Mouse (Mus musculus): ENCODE measurements around the gene Myo1d. TPM values are rescaled to one million over a fixed set of nuclear protein-coding genes. Genes with fewer than 3 reads are reported as not detected.

Gene Myo1d
- total and polyA plus RNA-seq, 3 experiments, result 15.9 to 81.1 (median 41.7) TPM

DNA sequence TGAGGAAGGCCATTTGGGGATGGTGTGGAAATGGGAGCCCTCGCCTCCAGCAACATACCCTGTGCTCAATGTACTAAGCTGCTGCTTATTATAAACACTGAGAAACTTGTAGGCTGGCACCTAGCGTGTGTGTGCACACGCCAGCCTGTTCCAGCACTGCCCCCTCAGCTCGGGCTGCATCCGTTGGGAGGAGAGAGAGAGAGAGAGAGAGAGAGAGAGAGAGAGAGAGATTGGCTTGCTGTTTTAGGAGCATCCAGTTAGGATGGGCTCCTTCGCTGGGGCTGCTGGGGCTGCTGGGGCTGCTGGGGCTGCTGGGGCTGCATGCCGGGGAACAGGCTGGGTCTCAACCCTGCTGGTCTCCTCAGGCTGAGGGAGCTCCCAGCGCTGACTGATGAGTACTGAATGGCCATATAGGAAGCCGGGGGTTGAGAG, 294.7 kb downstream of the Myo1d start:
- Histone ChIP-seq H3K9me3 (replicated peaks; ENCODE audit: insufficient read depth, low read length) (no peaks in the 10 kb centered on the region), H3K4me1 (ENCODE audit: control insufficient read depth in 1 of 2, insufficient read depth in 2 of 2, low read length in 2 of 2) (no peaks in the 10 kb centered on the region), H3K27me3 (ENCODE audit: control insufficient read depth in 1 of 2, insufficient read depth in 2 of 2, low read length in 2 of 2) (no peaks in the 10 kb centered on the region), H3K4me3 (ENCODE audit: control insufficient read depth in 1 of 2, insufficient read depth in 1 of 2, low read depth in 2 of 2, low read length in 2 of 2) (no peak overlapping the region), H3K9ac (ENCODE audit: control insufficient read depth, low read depth, low read length, poor library complexity, severe bottlenecking) (no peak overlapping the region), H3K36me3 (ENCODE audit: control insufficient read depth in 1 of 2, insufficient read depth in 2 of 2, low read length in 2 of 2) (no peaks in the 10 kb centered on the region), H3K27ac (ENCODE audit: control insufficient read depth, low read depth, low read length) (no peak overlapping the region), H3K79me2 (ENCODE audit: control insufficient read depth, insufficient read depth, low read length, poor library complexity) (no peaks in the 10 kb centered on the region)
- TF ChIP-seq E2F4 (IDR thresholded peaks at IDR 0.05; ENCODE audit: borderline replicate concordance, low read depth, low read length) (no peak), MAFK (IDR thresholded peaks at IDR 0.05; ENCODE audit: borderline replicate concordance, low read depth, low read length) (no peak), ZMIZ1 (IDR thresholded peaks at IDR 0.05; ENCODE audit: low read depth, low read length) (no peak), CHD2 (IDR thresholded peaks at IDR 0.05; ENCODE audit: low read length) (no peak)
- DNase-seq (ENCODE audit: low read depth, low spot score), result no peak

DNA sequence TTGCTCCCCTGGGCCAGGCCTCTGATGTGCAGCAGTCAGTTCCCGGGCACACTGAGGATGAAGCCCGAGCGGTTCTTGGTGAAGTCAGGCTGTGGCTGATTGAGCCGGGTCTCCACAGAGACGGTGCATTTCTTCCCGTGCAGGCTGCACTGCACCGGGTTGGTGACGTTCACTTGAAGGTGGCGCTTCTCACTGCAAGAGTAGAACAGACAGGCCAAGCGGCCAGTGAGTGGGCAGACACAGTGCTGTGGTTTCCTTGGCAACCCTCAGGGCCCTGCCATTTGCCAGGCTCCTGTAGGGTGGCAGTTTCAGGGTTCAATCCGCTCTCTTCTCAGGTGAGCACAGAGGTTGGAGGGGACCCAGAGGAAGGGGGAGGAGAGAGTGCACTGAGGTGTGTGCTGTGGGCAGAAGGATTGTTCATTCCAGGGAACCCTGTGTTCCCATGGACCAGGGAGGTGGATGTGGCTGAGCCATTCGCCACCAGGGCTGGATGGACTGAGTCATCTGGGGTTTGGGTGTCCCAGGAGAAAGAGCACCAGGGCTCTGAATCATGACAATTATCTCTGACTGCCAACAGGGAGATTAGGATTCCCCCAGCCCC, 295.5 kb downstream of the Myo1d start:
- no peak for TF ChIP-seq SIN3A (IDR thresholded peaks at IDR 0.05; ENCODE audit: low read length)
- TF ChIP-seq ELF1 (IDR thresholded peaks at IDR 0.05; ENCODE audit: low read depth, low read length), result no peak
- no peak for TF ChIP-seq UBTF (IDR thresholded peaks at IDR 0.05; ENCODE audit: borderline replicate concordance, insufficient read depth, low read depth, low read length)
- TF ChIP-seq TAL1 (IDR thresholded peaks at IDR 0.05; ENCODE audit: low read length), result no peak
- TF ChIP-seq TCF12 (IDR thresholded peaks at IDR 0.05; ENCODE audit: low read depth, low read length), result no peak
- no peaks in the 10 kb centered on the region for H3K9me3 ChIP-seq (replicated peaks; ENCODE audit: insufficient read depth, low read length)
- H3K27ac ChIP-seq (ENCODE audit: control insufficient read depth, low read depth, low read length), result no peak overlapping the region
- H3K4me3 ChIP-seq (ENCODE audit: control insufficient read depth in 1 of 2, insufficient read depth in 1 of 2, low read depth in 2 of 2, low read length in 2 of 2), result no peak overlapping the region
- H3K79me2 ChIP-seq (ENCODE audit: control insufficient read depth, insufficient read depth, low read length, poor library complexity), result no peaks in the 10 kb centered on the region
- no peak overlapping the region for H3K9ac ChIP-seq (ENCODE audit: control insufficient read depth, low read depth, low read length, poor library complexity, severe bottlenecking)
- H3K4me1 ChIP-seq (ENCODE audit: control insufficient read depth in 1 of 2, insufficient read depth in 2 of 2, low read length in 2 of 2), result peaks cover 0 to 2% of the 10 kb centered on the region in 2 experiments; a peak in 1 of 4 replicates
- no peaks in the 10 kb centered on the region for H3K27me3 ChIP-seq (ENCODE audit: control insufficient read depth in 1 of 2, insufficient read depth in 2 of 2, low read length in 2 of 2)
- no peak for DNase-seq (ENCODE audit: low read depth, low spot score)
- H3K36me3 ChIP-seq (ENCODE audit: control insufficient read depth in 1 of 2, insufficient read depth in 2 of 2, low read length in 2 of 2), result peaks cover 0 to 1% of the 10 kb centered on the region in 2 experiments; a peak in 1 of 4 replicates

DNA sequence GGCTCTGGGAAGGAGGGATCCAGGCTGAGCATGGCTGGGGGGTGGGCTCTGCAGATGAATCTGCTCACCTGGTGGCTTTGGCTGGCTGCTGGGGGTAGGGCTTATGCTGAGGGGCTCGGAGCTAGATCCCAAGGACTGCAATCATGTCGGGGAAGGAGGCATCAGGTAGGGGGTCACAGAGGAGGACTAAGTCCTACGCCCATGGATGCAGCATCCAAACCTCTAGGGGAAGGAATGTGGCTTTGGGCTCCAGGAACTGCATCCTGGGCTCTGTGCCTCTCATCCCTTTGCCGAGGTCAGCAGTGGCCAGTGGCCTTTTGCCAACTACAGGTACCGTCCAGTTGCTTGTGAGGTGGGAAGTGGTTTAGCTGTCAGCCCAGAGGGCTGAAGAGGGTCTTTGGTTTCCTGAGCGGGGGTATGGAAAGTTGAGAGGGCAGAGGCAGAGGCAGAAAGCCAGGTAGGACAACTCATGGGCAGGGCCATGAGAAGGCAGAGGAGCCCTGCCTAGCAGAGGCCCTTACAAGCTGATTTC, 296.2 kb downstream of the Myo1d start:
- Histone ChIP-seq H3K27ac (ENCODE audit: control insufficient read depth, low read depth, low read length) (no peak overlapping the region), H3K27me3 (ENCODE audit: control insufficient read depth in 1 of 2, insufficient read depth in 2 of 2, low read length in 2 of 2) (no peaks in the 10 kb centered on the region), H3K4me3 (ENCODE audit: control insufficient read depth in 1 of 2, insufficient read depth in 1 of 2, low read depth in 2 of 2, low read length in 2 of 2) (no peak overlapping the region), H3K79me2 (ENCODE audit: control insufficient read depth, insufficient read depth, low read length, poor library complexity) (no peaks in the 10 kb centered on the region), H3K36me3 (ENCODE audit: control insufficient read depth in 1 of 2, insufficient read depth in 2 of 2, low read length in 2 of 2) (peaks cover 0 to 2% of the 10 kb centered on the region in 2 experiments; a peak in 1 of 4 replicates), H3K9me3 (replicated peaks; ENCODE audit: insufficient read depth, low read length) (no peaks in the 10 kb centered on the region), H3K9ac (ENCODE audit: control insufficient read depth, low read depth, low read length, poor library complexity, severe bottlenecking) (no peak overlapping the region), H3K4me1 (ENCODE audit: control insufficient read depth in 1 of 2, insufficient read depth in 2 of 2, low read length in 2 of 2) (peaks cover 0 to 5% of the 10 kb centered on the region in 2 experiments; a peak in 1 of 4 replicates)
- DNase-seq (ENCODE audit: low read depth, low spot score), result no peak
- TF ChIP-seq UBTF (IDR thresholded peaks at IDR 0.05; ENCODE audit: borderline replicate concordance, insufficient read depth, low read depth, low read length) (no peak), POLR2AphosphoS2 (IDR thresholded peaks at IDR 0.05; ENCODE audit: low read length) (no peak), NELFE (IDR thresholded peaks at IDR 0.05; ENCODE audit: low read depth, low read length) (no peak), JUND (IDR thresholded peaks at IDR 0.05; ENCODE audit: low read depth, low read length) (no peak), USF1 (IDR thresholded peaks at IDR 0.05; ENCODE audit: low read depth, low read length) (no peak), KAT2A (conservative IDR thresholded peaks at IDR 0.05; ENCODE audit: low read depth, low read length) (no peak), CHD2 (IDR thresholded peaks at IDR 0.05; ENCODE audit: low read length) (no peak), ZMIZ1 (IDR thresholded peaks at IDR 0.05; ENCODE audit: low read depth, low read length) (no peak), SMC3 (IDR thresholded peaks at IDR 0.05; ENCODE audit: low read depth, low read length) (no peak), BHLHE40 (IDR thresholded peaks at IDR 0.05; ENCODE audit: borderline replicate concordance, low read depth, low read length) (no peak), MAX (IDR thresholded peaks at IDR 0.05; ENCODE audit: low read length) (no peak), MYC (IDR thresholded peaks at IDR 0.05; ENCODE audit: low read depth, low read length) (no peak), NRF1 (IDR thresholded peaks at IDR 0.05; ENCODE audit: insufficient read depth, low read depth, low read length, poor library complexity, severe bottlenecking) (no peak), RAD21 (IDR thresholded peaks at IDR 0.05; ENCODE audit: low read depth, low read length) (no peak), ZNF384 (IDR thresholded peaks at IDR 0.05; ENCODE audit: low read depth, low read length) (no peak), MXI1 (IDR thresholded peaks at IDR 0.05; ENCODE audit: low read depth, low read length) (no peak), SIN3A (IDR thresholded peaks at IDR 0.05; ENCODE audit: low read length) (no peak), EP300 (IDR thresholded peaks at IDR 0.05; ENCODE audit: low read depth in 1 of 2, low read length in 2 of 2) (no peak), CTCF (IDR thresholded peaks at IDR 0.05 in 2 of 3, conservative IDR thresholded peaks at IDR 0.05 in 1 of 3; ENCODE audit: control insufficient read depth in 1 of 3, insufficient read depth in 1 of 3, low read depth in 2 of 3, low read length in 3 of 3, poor library complexity in 1 of 3, severe bottlenecking in 1 of 3) (no peak), HCFC1 (IDR thresholded peaks at IDR 0.05; ENCODE audit: low read depth, low read length) (no peak)

Measured in MEL (cell line).